Mouse (Mus musculus) forebrain, embryonic 15.5 days (tissue): ENCODE results near the gene Crls1. TPM values are rescaled to one million over a fixed set of nuclear protein-coding genes. Genes with fewer than 3 reads are reported as not detected.

ENCODE experiments used
- ATAC-seq: fragments of 200-750 bp; cut with Nextera tagmentation; replicated peaks from 2 replicates; pipeline ENCODE4 v1.8.0; 2017; ENCODE audit warnings: mild to moderate bottlenecking, moderate TSS enrichment, moderate library complexity
- H3K27ac ChIP-seq: fragments of 300-500 bp; sonication (generic); replicated peaks from 2 replicates; pipeline ENCODE4 v1.5.1; 2015; ENCODE audit warnings: mild to moderate bottlenecking, inconsistent platforms
- H3K27me3 ChIP-seq: fragments of 300-500 bp; sonication (generic); 2 replicates; pipeline ENCODE4 v1.6.1; 2015; ENCODE audit warnings: inconsistent platforms
- H3K36me3 ChIP-seq: fragments of 300-500 bp; sonication (generic); 2 replicates; pipeline ENCODE4 v1.6.1; 2015; ENCODE audit warnings: mild to moderate bottlenecking, inconsistent platforms
- H3K4me1 ChIP-seq: fragments of 300-500 bp; sonication (generic); 2 replicates; pipeline ENCODE4 v1.6.1; 2015; ENCODE audit warnings: inconsistent platforms
- H3K4me2 ChIP-seq: fragments of 300-500 bp; sonication (generic); replicated peaks from 2 replicates; pipeline ENCODE4 v1.6.1; 2015; ENCODE audit warnings: mild to moderate bottlenecking, inconsistent platforms
- H3K4me3 ChIP-seq: fragments of 300-500 bp; sonication (generic); 2 replicates; pipeline ENCODE4 v1.5.1; 2015; ENCODE audit warnings: mild to moderate bottlenecking, inconsistent platforms
- H3K9ac ChIP-seq: fragments of 300-500 bp; sonication (generic); replicated peaks from 2 replicates; pipeline ENCODE4 v1.6.1; 2015; ENCODE audit warnings: mild to moderate bottlenecking, inconsistent platforms
- H3K9me3 ChIP-seq: fragments of 300-500 bp; sonication (generic); 2 replicates; pipeline ENCODE4 v1.6.1; 2016; ENCODE audit warnings: inconsistent platforms
- WGBS: fragments of 180-500 bp; shearing (Covaris S2); methylation state at CpG from one replicate; pipeline ENCODE4 v1.1.7; 2015; ENCODE audit warnings: mixed read lengths; 5-methylcytosine and 5-hydroxymethylcytosine counted together
- polyA plus RNA-seq: library from polyadenylated mRNA; unstranded; fragments of >200 nt; fragmentation: Nextera tagmentation; extraction: Ambion mirVana; gene quantifications from 2 replicates; pipeline ENCODE4 v1.2.1, GENCODE M21; 2015

Crls1 gene
- polyA plus RNA-seq, 1 experiment from 2014 or later: 17.3 TPM

DNA sequence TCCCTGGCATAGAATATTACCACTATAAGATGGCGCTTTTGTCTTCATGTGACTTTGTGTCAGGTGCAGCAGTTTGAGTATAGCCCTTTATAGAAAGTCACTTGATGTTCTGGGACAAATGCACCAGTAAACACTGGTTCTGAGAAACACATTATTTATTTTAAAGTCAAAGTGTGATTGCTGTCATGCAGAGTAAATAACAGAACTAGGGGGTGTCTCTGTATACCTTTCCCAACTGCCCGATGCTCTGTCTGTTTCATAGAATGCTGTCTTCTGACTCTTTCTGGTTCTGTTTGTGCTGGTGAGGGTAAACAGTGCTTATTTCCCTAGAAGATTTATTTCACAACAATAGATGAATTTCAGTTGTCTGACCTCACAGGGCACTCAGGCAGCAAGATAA lies 16.9 kb downstream of the Crls1 start:
- H3K27ac ChIP-seq: no peak overlapping the region
- H3K4me3 ChIP-seq: no peak overlapping the region
- H3K36me3 ChIP-seq: peaks cover 22% of the 10 kb centered on the region
- WGBS: over 99% methylated on average over 2 of the region's 2 CpGs
- H3K4me2 ChIP-seq: no peak overlapping the region
- no peak for ATAC-seq
- H3K9me3 ChIP-seq: no peaks in the 10 kb centered on the region
- H3K9ac ChIP-seq: no peak overlapping the region
- H3K27me3 ChIP-seq: no peaks in the 10 kb centered on the region
- 0 out of 2 replicates have a peak, but pooled peaks cover 2% of the 10 kb centered on the region for H3K4me1 ChIP-seq

- H3K4me2 ChIP-seq: no peak overlapping the region
- no peaks in the 10 kb centered on the region for H3K9me3 ChIP-seq
- H3K36me3 ChIP-seq: peaks cover 22% of the 10 kb centered on the region
- WGBS: 85% methylated on average over 5 of the region's 5 CpGs
- no peak overlapping the region for H3K9ac ChIP-seq
- no peak overlapping the region for H3K27ac ChIP-seq
- no peak for ATAC-seq
- H3K27me3 ChIP-seq: no peaks in the 10 kb centered on the region
- no peak overlapping the region for H3K4me3 ChIP-seq
- no peaks in the 10 kb centered on the region for H3K4me1 ChIP-seq
Observed at GRCm38 (mm10) chr2:132867521-132867920, 21.1 kb downstream of the Crls1 start.

GRCm38 (mm10) chr2:132869682-132870081 lies 23.2 kb downstream of the Crls1 start:
- no peak overlapping the region for H3K4me2 ChIP-seq
- H3K36me3 ChIP-seq: peaks cover 16% of the 10 kb centered on the region
- no peaks in the 10 kb centered on the region for H3K9me3 ChIP-seq
- H3K27ac ChIP-seq: no peak overlapping the region
- no peak for ATAC-seq
- H3K27me3 ChIP-seq: no peaks in the 10 kb centered on the region
- WGBS: 89% methylated on average over 5 of the region's 5 CpGs
- H3K4me3 ChIP-seq: no peak overlapping the region
- H3K4me1 ChIP-seq: no peaks in the 10 kb centered on the region
- no peak overlapping the region for H3K9ac ChIP-seq

DNA sequence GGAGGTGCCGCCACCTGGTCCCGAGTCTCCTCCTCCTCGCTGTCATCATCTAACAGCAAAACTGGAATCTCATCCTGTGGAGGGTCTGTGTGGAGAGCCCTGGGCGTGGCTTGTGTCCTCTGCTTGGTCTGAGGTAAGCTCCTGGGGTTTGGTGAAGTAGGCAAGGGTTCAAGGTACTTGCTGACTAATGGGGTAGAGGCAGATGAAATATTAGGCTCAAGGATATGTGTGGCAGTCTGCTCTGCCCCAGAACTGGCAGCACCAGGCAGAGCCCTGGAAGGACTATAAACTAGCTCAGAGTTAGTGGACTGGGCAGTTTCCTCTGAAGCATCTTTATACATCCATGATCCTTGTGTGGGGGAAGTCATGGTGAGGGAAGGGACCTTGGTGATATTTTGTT lies 23.8 kb downstream of the Crls1 start:
- ATAC-seq: no peak
- Histone ChIP-seq H3K9me3 (no peaks in the 10 kb centered on the region), H3K36me3 (peaks cover 13% of the 10 kb centered on the region; the same call in 1 of the 2 replicates), H3K27ac (no peak overlapping the region), H3K9ac (no peak overlapping the region), H3K4me2 (no peak overlapping the region), H3K4me1 (no peaks in the 10 kb centered on the region), H3K27me3 (no peaks in the 10 kb centered on the region), H3K4me3 (no peak overlapping the region)
- WGBS: 84% methylated on average over 4 of the region's 4 CpGs

GRCm38 (mm10) chr2:132871663-132872062 lies 25.2 kb downstream of the Crls1 start:
- no peak overlapping the region for H3K4me2 ChIP-seq
- H3K9ac ChIP-seq: no peak overlapping the region
- no peak overlapping the region for H3K27ac ChIP-seq
- H3K4me3 ChIP-seq: no peak overlapping the region
- no peaks in the 10 kb centered on the region for H3K9me3 ChIP-seq
- H3K27me3 ChIP-seq: no peaks in the 10 kb centered on the region
- H3K36me3 ChIP-seq: peaks cover 4% of the 10 kb centered on the region; the same call in 1 of the 2 replicates
- no peak for ATAC-seq
- H3K4me1 ChIP-seq: no peaks in the 10 kb centered on the region
- 81% methylated on average over 3 of the region's 3 CpGs for WGBS

- 75% methylated on average over 10 of the region's 10 CpGs for WGBS
- Histone ChIP-seq H3K27me3 (peaks cover 14% of the 10 kb centered on the region), H3K4me2 (no peak overlapping the region), H3K9me3 (no peaks in the 10 kb centered on the region), H3K9ac (no peak overlapping the region), H3K4me3 (no peak overlapping the region), H3K4me1 (peaks cover under 1% of the 10 kb centered on the region), H3K27ac (no peak overlapping the region), H3K36me3 (no peaks in the 10 kb centered on the region)
- ATAC-seq: no peak
Observed at GRCm38 (mm10) chr2:132873657-132874326, 27.3 kb downstream of the Crls1 start.

GRCm38 (mm10) chr2:132876991-132877390 lies 30.5 kb downstream of the Crls1 start:
- peaks cover 11% of the 10 kb centered on the region for H3K4me1 ChIP-seq
- H3K27ac ChIP-seq: no peak overlapping the region
- peaks cover 36% of the 10 kb centered on the region for H3K27me3 ChIP-seq
- 52% methylated on average over 1 of the region's 1 CpGs for WGBS
- no peak overlapping the region for H3K4me2 ChIP-seq
- no peaks in the 10 kb centered on the region for H3K36me3 ChIP-seq
- no peak overlapping the region for H3K4me3 ChIP-seq
- no peak overlapping the region for H3K9ac ChIP-seq
- no peaks in the 10 kb centered on the region for H3K9me3 ChIP-seq
- no peak for ATAC-seq

DNA sequence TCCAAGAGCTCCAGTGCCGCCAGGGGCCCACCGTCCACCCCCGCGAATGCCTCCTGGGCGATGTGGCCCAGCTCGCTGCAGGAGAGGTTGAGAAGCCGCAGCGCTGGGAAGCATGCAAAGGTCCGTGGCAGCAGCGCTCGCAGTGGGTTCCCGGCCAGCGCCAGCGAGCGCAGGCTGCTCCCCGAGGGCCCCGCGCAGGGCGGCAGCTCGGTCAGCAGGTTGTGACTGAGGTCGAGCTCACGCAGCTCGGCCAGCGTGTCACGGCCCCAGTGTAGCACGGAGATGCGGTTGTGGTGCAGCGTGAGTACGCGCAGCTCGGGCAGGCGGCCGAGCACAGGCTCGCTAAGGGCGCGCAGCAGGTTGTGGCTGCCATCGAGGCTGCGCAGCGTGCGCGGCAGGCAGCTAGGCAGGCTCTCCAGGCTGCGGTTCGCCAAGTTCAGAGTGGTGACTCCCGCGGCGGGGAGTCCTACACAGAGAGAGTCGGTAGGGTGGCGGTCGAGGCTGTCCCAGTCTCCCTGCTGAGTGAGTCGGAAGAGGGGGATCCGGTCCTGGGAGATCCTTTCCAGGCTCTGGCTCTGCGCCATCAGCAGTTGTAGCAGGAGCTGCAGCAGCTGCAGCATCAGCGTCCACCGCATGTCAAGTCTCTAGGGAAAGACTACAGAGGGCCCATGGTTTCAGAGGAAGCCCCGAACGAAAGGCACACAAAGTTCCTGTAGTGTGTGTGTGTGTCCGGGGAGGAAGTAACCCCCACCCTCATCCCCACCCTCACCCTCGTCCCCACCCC lies 33.0 kb downstream of the Crls1 start:
- H3K36me3 ChIP-seq: no peaks in the 10 kb centered on the region
- WGBS: under 1% methylated on average over 58 of the region's 58 CpGs
- peaks cover 36% of the 10 kb centered on the region for H3K27me3 ChIP-seq
- no peaks in the 10 kb centered on the region for H3K9me3 ChIP-seq
- peak overlapping the region; percentile 54 for H3K4me3 ChIP-seq
- peaks cover 11% of the 10 kb centered on the region for H3K4me1 ChIP-seq
- H3K4me2 ChIP-seq: peak overlapping the region; percentile 98
- ATAC-seq: peak; percentile 91
- H3K27ac ChIP-seq: no peak overlapping the region
- H3K9ac ChIP-seq: peak overlapping the region; percentile 44

DNA sequence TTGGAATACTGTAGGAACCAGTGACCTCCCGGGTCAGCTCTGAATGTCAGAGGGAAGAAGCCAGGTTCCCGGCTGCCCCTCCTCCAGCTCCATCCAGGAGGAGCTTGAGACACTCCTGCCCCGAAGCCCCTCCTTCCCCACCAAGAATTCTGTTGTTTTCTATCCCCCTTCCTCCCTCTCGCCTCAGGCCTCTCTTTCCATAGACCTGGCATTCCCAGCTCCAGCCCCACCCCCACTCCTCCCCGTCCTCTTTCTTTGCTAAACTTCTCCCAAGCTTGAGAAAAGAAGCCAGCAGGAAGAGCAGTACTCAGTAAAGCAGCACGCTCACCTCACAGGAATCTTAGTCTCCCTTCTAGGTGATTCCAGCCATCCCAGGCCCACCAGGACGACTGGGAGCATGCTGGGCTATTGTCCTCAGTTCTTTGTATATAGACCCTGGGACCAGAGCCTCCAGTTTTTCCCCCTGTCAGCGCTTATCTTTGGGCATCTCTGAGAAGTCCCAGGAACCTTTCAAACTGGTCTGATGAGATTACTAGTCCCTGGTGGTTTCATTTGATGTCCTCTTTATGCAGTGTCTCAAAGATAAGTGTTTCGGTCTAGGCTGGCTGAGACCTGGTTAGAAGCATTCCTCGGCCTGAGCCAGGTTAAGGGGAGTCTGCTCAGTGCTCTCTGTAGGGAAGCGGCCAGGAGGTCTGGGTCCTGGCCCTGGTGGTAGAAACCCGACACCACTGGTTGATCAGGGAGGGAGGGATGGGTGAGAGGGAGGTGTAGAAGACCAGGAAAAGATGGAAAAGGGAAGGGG lies 34.6 kb downstream of the Crls1 start, which contains the start of gene Lrrn4:
Lrrn4 (minus strand) TSS at position 48 of the 802 bp plus-strand sequence.
- no peaks in the 10 kb centered on the region for H3K36me3 ChIP-seq
- H3K4me2 ChIP-seq: peak within 1 kb of the TSS; percentile 98
- H3K4me3 ChIP-seq: peak within 1 kb of the TSS; percentile 54
- no peaks in the 10 kb centered on the region for H3K9me3 ChIP-seq
- peaks cover 36% of the 10 kb centered on the region for H3K27me3 ChIP-seq
- H3K9ac ChIP-seq: no peak within 1 kb of the TSS
- 9% methylated on average over 12 of the region's 12 CpGs for WGBS
- ATAC-seq: no peak
- no peak within 1 kb of the TSS for H3K27ac ChIP-seq
- H3K4me1 ChIP-seq: peaks cover 11% of the 10 kb centered on the region

GRCm38 (mm10) chr2:132884303-132884967 lies 38.0 kb downstream of the Crls1 start:
- Histone ChIP-seq H3K9me3 (no peaks in the 10 kb centered on the region), H3K27ac (no peak overlapping the region), H3K9ac (no peak overlapping the region), H3K27me3 (peaks cover 17% of the 10 kb centered on the region; the same call in 1 of the 2 replicates), H3K4me1 (peaks cover 4% of the 10 kb centered on the region; the same call in 1 of the 2 replicates), H3K4me2 (no peak overlapping the region), H3K4me3 (no peak overlapping the region), H3K36me3 (no peaks in the 10 kb centered on the region)
- no peak for ATAC-seq
- 82% methylated on average over 8 of the region's 8 CpGs for WGBS

DNA sequence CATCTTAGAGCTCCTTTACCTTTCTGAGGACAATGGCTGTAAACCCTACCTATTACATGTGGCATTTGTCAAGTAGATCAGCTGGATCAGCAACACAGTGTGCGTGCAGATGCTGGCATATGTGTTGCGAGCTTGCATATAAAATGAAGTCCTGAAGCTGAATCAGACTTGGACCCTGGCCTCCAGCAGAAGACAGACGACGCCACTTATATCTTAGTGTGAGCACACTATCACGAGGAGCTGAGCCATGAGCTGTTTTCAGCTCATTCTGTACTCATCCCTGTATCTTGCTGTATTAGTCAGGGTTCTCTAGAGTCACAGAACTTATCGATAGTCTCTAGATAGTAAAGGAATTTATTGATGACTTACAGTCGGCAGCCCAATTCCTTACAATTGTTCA lies 38.8 kb downstream of the Crls1 start:
- Histone ChIP-seq H3K4me3 (no peak overlapping the region), H3K9ac (no peak overlapping the region), H3K9me3 (no peaks in the 10 kb centered on the region), H3K27me3 (peaks cover 15% of the 10 kb centered on the region; the same call in 1 of the 2 replicates), H3K4me1 (no peaks in the 10 kb centered on the region), H3K36me3 (no peaks in the 10 kb centered on the region), H3K27ac (no peak overlapping the region), H3K4me2 (no peak overlapping the region)
- WGBS: 94% methylated on average over 7 of the region's 7 CpGs
- no peak for ATAC-seq
